Mouse (Mus musculus) ES-E14 (cell line): ENCODE results near the gene Emc6. TPM values are rescaled to one million over a fixed set of nuclear protein-coding genes. Genes with fewer than 3 reads are reported as not detected.

Source experiments
- DNase-seq: peaks from one replicate; pipeline ENCODE4 v3.0.0-alpha.2; 2013; ENCODE audit warnings: low read depth, low spot score
- H3K27ac ChIP-seq: 2 replicates; pipeline ENCODE4 v1.5.1; 2012; ENCODE audit warnings: low read depth, mild to moderate bottlenecking, low read length, moderate library complexity, mixed read lengths; ENCODE audit not compliant: poor library complexity, insufficient read depth, severe bottlenecking
- H3K36me3 ChIP-seq: 2 replicates; pipeline ENCODE4 v1.6.1; 2012; ENCODE audit warnings: mild to moderate bottlenecking, low read length, moderate library complexity, mixed read lengths; ENCODE audit not compliant: control insufficient read depth, poor library complexity, insufficient read depth, severe bottlenecking
- H3K4me1 ChIP-seq, 2 experiments: fragments of 150-350 bp in 1 of 2; sonication (generic) in 1 of 2; 2 replicates each; pipeline ENCODE4 v1.6.1; 2012; ENCODE audit warnings: low read length in 2 of 2, mild to moderate bottlenecking in 1 of 2, mixed read lengths in 1 of 2; ENCODE audit not compliant: control insufficient read depth in 2 of 2, insufficient read depth in 2 of 2, poor library complexity in 1 of 2
- H3K4me3 ChIP-seq, 2 experiments: fragments of 150-350 bp in 1 of 2; sonication (generic) in 1 of 2; 2 replicates each; pipeline ENCODE4 v1.5.1; 2012; ENCODE audit warnings: low read length in 2 of 2, low read depth in 1 of 2, mild to moderate bottlenecking in 1 of 2, mixed read lengths in 1 of 2; ENCODE audit not compliant: insufficient read depth in 1 of 2, poor library complexity in 1 of 2, severe bottlenecking in 1 of 2
- H3K9ac ChIP-seq: 2 replicates; pipeline ENCODE4 v1.6.1; 2012; ENCODE audit warnings: low read depth, mild to moderate bottlenecking, low read length, mixed read lengths; ENCODE audit not compliant: poor library complexity, insufficient read depth, severe bottlenecking
- H3K9me3 ChIP-seq: fragments of 150-350 bp; sonication (generic); 2 replicates; pipeline ENCODE4 v1.6.1; 2012; ENCODE audit warnings: low read depth, mild to moderate bottlenecking, low read length; ENCODE audit not compliant: control insufficient read depth, insufficient read depth
- CHD2 ChIP-seq: IDR thresholded peaks from 2 replicates; pipeline ENCODE4 v1.6.1; 2014; ENCODE audit warnings: mild to moderate bottlenecking, low read depth, low read length, inconsistent platforms
- HCFC1 ChIP-seq: IDR thresholded peaks from 2 replicates; pipeline ENCODE4 v1.6.1; 2012; ENCODE audit warnings: low read length, inconsistent platforms, borderline replicate concordance; ENCODE audit not compliant: insufficient read depth
- MAFK ChIP-seq: IDR thresholded peaks from 2 replicates; pipeline ENCODE4 v1.6.1; 2014; ENCODE audit warnings: mild to moderate bottlenecking, low read depth, low read length, inconsistent platforms; ENCODE audit not compliant: insufficient read depth
- ZC3H11A ChIP-seq: IDR thresholded peaks from 2 replicates; pipeline ENCODE4 v1.6.1; 2012; ENCODE audit warnings: low read depth, mild to moderate bottlenecking, inconsistent platforms, low read length, borderline replicate concordance
- ZNF384 ChIP-seq: IDR thresholded peaks from 2 replicates; pipeline ENCODE4 v1.6.1; 2012; ENCODE audit warnings: low read depth, low read length, inconsistent platforms
- in situ Hi-C, 2 experiments: fragments of 600-800 bp; cut with MboI; formaldehyde crosslinking; loops; one replicate each; pipeline ENCODE4 v1.15.1; 2025; ENCODE audit warnings: low sequenced_read_pairs in 2 of 2, inconsistent platforms in 1 of 2; ENCODE audit not compliant: unreplicated experiment in 2 of 2
- total RNA-seq: library from RNA; depleted of rRNA; stranded (reverse); fragments of 300-350 nt; gene quantifications from 2 replicates; pipeline ENCODE4 v1.2.3, GENCODE M21; 2012; rRNA removed

Emc6 gene
- total RNA-seq, 1 experiment, result 95.4 TPM

DNA sequence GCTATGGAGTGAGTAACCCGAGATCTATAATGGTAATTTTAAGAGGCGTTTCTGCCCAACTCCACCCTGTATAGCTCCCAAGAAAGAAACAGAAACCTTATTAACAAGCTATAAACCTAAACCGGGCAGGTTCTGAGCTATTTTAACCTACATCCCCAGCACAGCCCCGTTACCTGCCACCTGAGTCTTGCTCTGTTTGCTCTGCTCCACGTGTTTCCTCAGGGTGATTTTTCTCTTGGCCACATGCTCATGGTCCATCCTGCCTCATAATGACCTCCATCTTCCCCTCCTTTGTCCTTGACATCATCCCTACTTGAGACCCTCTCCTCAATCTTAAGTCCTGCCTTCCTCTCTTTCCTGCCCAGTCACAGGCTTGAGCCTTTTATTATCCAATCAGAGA lies 42.6 kb downstream of the Emc6 start:
- Histone ChIP-seq H3K36me3 (peaks cover 21% of the 10 kb centered on the region), H3K27ac (no peak overlapping the region), H3K9me3 (no peaks in the 10 kb centered on the region), H3K4me1 (peaks cover 1 to 19% of the 10 kb centered on the region in 2 experiments; a peak in 2 of 4 replicates), H3K4me3 (no peak overlapping the region), H3K9ac (no peak overlapping the region; the same call in 1 of the 2 replicates)
- in situ Hi-C loops, result no loop called here
- DNase-seq, result no peak
- TF ChIP-seq HCFC1 (no peak), CHD2 (no peak), MAFK (no peak), ZC3H11A (no peak), ZNF384 (no peak)

DNA sequence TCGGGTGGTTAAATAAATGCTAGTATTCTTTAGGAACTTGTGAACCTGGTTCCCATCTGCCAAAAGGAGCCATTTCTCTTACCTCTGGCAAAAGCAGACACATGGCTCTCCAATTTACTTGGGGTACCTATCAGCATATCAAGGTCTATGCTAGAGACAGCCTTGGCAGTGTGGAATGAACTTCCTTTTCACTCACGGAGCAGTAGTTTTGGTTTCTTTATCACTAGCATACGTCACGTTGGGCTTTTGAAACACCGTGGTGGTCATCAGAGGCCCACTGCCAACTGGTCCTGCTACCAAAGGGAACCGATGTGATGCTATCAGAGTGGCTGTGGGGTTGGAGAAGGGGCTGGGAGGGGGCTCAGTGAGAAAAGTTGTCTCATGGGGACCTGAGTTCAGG lies 43.8 kb downstream of the Emc6 start:
- peaks cover 21% of the 10 kb centered on the region for H3K36me3 ChIP-seq

DNA sequence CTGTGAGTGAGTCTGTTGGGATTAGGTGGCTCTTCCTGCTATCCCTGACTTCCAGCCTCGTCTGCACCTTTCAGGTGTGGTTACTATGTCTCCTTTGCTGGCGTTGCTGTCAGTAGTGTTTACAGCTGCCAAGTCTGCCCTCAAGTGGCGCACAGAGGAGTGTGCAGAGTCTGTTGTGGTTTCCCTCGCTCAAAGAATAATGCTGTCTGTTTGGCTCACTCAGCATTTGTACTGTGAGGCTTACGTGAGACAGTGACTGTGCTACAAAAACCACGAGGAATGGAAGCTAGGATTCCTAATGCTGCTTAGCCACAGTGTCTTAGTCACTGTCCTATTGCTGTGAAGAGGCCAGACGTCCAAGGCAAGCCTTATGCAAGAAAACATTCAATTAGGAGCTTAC lies 45.8 kb downstream of the Emc6 start:
- peaks cover 0 to 14% of the 10 kb centered on the region in 2 experiments; a peak in 2 of 4 replicates for H3K4me1 ChIP-seq

More for the DNA sequence above, 43.8 kb downstream of the Emc6 start:
- H3K27ac ChIP-seq, result no peak overlapping the region
- in situ Hi-C loops, result no loop called here
- TF ChIP-seq MAFK, result no peak
- TF ChIP-seq CHD2, result no peak
- TF ChIP-seq ZNF384, result no peak
- TF ChIP-seq HCFC1, result no peak
- no peak for TF ChIP-seq ZC3H11A
- H3K9ac ChIP-seq, result no peak overlapping the region
- no peaks in the 10 kb centered on the region for H3K9me3 ChIP-seq
- no peak overlapping the region for H3K4me3 ChIP-seq
- no peak for DNase-seq
- H3K4me1 ChIP-seq, result peaks cover 1 to 19% of the 10 kb centered on the region in 2 experiments; a peak in 2 of 4 replicates

DNA sequence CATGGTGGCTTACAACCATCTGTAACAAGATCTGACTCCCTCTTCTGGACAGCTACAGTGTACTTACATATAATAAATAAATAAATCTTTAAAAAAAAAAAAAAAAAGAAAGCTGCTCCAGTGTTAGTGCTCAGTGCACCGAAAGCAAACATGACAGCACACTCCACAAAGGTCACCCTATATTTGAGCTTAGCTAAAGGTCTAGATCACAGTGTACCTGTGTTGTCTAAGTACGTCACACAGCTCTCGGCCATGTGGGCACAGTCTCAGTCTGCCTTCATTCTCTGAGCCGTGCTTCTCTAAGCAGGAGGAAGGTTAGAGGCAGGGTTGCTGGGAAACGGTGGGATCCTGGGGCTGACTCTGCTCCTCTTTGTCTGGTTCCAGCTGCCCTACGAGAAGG lies 50.3 kb downstream of the Emc6 start:
- DNase-seq, result no peak
- no peak overlapping the region for H3K9ac ChIP-seq
- in situ Hi-C loops, result no loop called here
- TF ChIP-seq HCFC1 (no peak), MAFK (no peak), CHD2 (no peak), ZC3H11A (no peak)
- H3K27ac ChIP-seq, result no peak overlapping the region
- H3K9me3 ChIP-seq, result no peaks in the 10 kb centered on the region
- H3K4me1 ChIP-seq, result peaks cover 0 to 5% of the 10 kb centered on the region in 2 experiments; a peak in 1 of 4 replicates
- peaks cover 5% of the 10 kb centered on the region; the same call in 1 of the 2 replicates for H3K36me3 ChIP-seq
- no peak overlapping the region for H3K4me3 ChIP-seq

More for the DNA sequence above, 45.8 kb downstream of the Emc6 start:
- H3K9me3 ChIP-seq, result no peaks in the 10 kb centered on the region
- H3K9ac ChIP-seq, result no peak overlapping the region
- no peak for DNase-seq
- in situ Hi-C loops, result no loop called here
- no peak overlapping the region for H3K27ac ChIP-seq
- H3K36me3 ChIP-seq, result peaks cover 18% of the 10 kb centered on the region
- TF ChIP-seq HCFC1 (no peak), MAFK (peak; percentile 57), CHD2 (no peak), ZNF384 (no peak)
- no peak overlapping the region for H3K4me3 ChIP-seq

Other genes starting within 250 kb of the Emc6 start
- 10.7 and 17.4 TPM in 2 replicates for gene Atp2a3, start 215.9 kb downstream of the Emc6 start, total RNA-seq
- gene P2rx1, start 177.9 kb downstream of the Emc6 start, total RNA-seq, result 0.36 and 0.69 TPM in 2 replicates
- 4.3 and 4.5 TPM in 2 replicates for gene Camkk1, start 158.0 kb downstream of the Emc6 start, total RNA-seq
- 9.6 and 10.4 TPM in 2 replicates for gene Ncbp3, start 129.3 kb downstream of the Emc6 start, total RNA-seq
- 0.45 and 0.85 TPM in 2 replicates for gene Itgae, start 86.5 kb downstream of the Emc6 start, total RNA-seq
- gene Haspin, start 38.7 kb downstream of the Emc6 start, total RNA-seq, result 19.7 and 25.5 TPM in 2 replicates
- 1.7 and 1.9 TPM in 2 replicates for gene P2rx5, start 16.6 kb downstream of the Emc6 start, total RNA-seq
- gene Tax1bp3, start within 50 bp of the Emc6 start, total RNA-seq, result 18.4 and 55.0 TPM in 2 replicates
- 15.8 and 22.1 TPM in 2 replicates for gene Ctns, start 22.0 kb upstream of the Emc6 start, total RNA-seq
- gene Shpk, start 22.4 kb upstream of the Emc6 start, total RNA-seq, result 1.3 and 2.3 TPM in 2 replicates
- 0.16 and 0.22 TPM in 2 replicates for gene Trpv1, start 57.3 kb upstream of the Emc6 start, total RNA-seq
- gene Trpv3, start 90.4 kb upstream of the Emc6 start, total RNA-seq, result 0.16 and 0.54 TPM in 2 replicates
- 2.2 and 4.1 TPM in 2 replicates for gene Aspa, start 152.6 kb upstream of the Emc6 start, total RNA-seq
- 0.13 TPM in 1 of 2 replicates, not detected in the other for gene Gm49340, start 152.7 kb upstream of the Emc6 start, total RNA-seq
- gene Spata22, start 152.7 kb upstream of the Emc6 start, total RNA-seq, result 0.74 and 3.3 TPM in 2 replicates
- 0.31 TPM in 1 of 2 replicates, not detected in the other for gene Olfr20, start 173.7 kb upstream of the Emc6 start, total RNA-seq
- gene Olfr376, start 194.2 kb upstream of the Emc6 start, total RNA-seq, result 1.1 and 1.6 TPM in 2 replicates
- not detected in 2 replicates for gene Olfr1, start 222.6 kb upstream of the Emc6 start, total RNA-seq